Mouse (Mus musculus): Measurements from ENCODE around the gene Smg9.
A peak's percentile ranks its signal among the peaks of the same experiment; 100 is the strongest.

The Smg9 gene

GRCm38 (mm10) chr7:24445266-24445926 lies 46.0 kb downstream of the Smg9 start:
- no peak for DNase-seq (ENCODE audit: low spot score)

GRCm38 (mm10) chr7:24446697-24447340 lies 47.4 kb downstream of the Smg9 start:
- no peak for DNase-seq (ENCODE audit: low spot score)

GRCm38 (mm10) chr7:24448782-24449517 lies 49.5 kb downstream of the Smg9 start:
- peak; percentile 83 for DNase-seq (ENCODE audit: low spot score)

GRCm38 (mm10) chr7:24450585-24451017 lies 51.2 kb downstream of the Smg9 start:
- no peak for DNase-seq (ENCODE audit: low spot score)

GRCm38 (mm10) chr7:24451855-24452311 lies 52.5 kb downstream of the Smg9 start, which contains the start of gene Irgc1:
Gene Irgc1 (minus strand): TSS chr7:24452297.
- DNase-seq (ENCODE audit: low spot score) = no peak

- no peak for DNase-seq (ENCODE audit: low spot score)
These were observed 54.8 kb downstream of the Smg9 start for GRCm38 (mm10) chr7:24454199-24454598.

GRCm38 (mm10) chr7:24455726-24456125 lies 56.3 kb downstream of the Smg9 start:
- no peak for DNase-seq (ENCODE audit: low spot score)

GRCm38 (mm10) chr7:24457726-24458370 lies 58.4 kb downstream of the Smg9 start:
- no peak for DNase-seq (ENCODE audit: low spot score)

GRCm38 (mm10) chr7:24459440-24459839 lies 60.0 kb downstream of the Smg9 start:
- no peak for DNase-seq (ENCODE audit: low spot score)

GRCm38 (mm10) chr7:24459843-24460242 lies 60.4 kb downstream of the Smg9 start:
- DNase-seq (ENCODE audit: low spot score) = no peak

GRCm38 (mm10) chr7:24461376-24462051 lies 62.1 kb downstream of the Smg9 start:
- peak; percentile 40 for DNase-seq (ENCODE audit: low spot score)

GRCm38 (mm10) chr7:24462388-24463319 lies 63.2 kb downstream of the Smg9 start, which contains the start of gene Plaur:
Gene Plaur (plus strand): TSS chr7:24462484.
- DNase-seq (ENCODE audit: low spot score) = peak; percentile 47

GRCm38 (mm10) chr7:24466835-24467234 lies 67.4 kb downstream of the Smg9 start:
- DNase-seq (ENCODE audit: low spot score) = no peak

- DNase-seq (ENCODE audit: low spot score) = no peak
These were observed 68.5 kb downstream of the Smg9 start for GRCm38 (mm10) chr7:24467886-24468285.

- no peak for DNase-seq (ENCODE audit: low spot score)
These were observed 69.7 kb downstream of the Smg9 start for GRCm38 (mm10) chr7:24469126-24469525.

- DNase-seq (ENCODE audit: low spot score) = peak; percentile 87
These were observed 70.9 kb downstream of the Smg9 start for GRCm38 (mm10) chr7:24470356-24470755.
